Mouse (Mus musculus) midbrain, embryonic 16.5 days (tissue): ENCODE measurements around the gene Trip4. TPM values are rescaled to one million over a fixed set of nuclear protein-coding genes. Genes with fewer than 3 reads are reported as not detected.

Source experiments
- ATAC-seq: fragments of 200-750 bp; cut with Nextera tagmentation; 2 replicates; pipeline ENCODE4 v1.8.0; 2017; ENCODE audit warnings: moderate TSS enrichment
- H3K27ac ChIP-seq: fragments of 300-500 bp; sonication (generic); 2 replicates; pipeline ENCODE4 v1.5.1; 2014; ENCODE audit warnings: mild to moderate bottlenecking, low read length, mixed read lengths
- H3K27me3 ChIP-seq: fragments of 300-500 bp; sonication (generic); 2 replicates; pipeline ENCODE4 v1.6.1; 2014; ENCODE audit warnings: low read depth, low read length, mixed read lengths; ENCODE audit not compliant: control insufficient read depth, insufficient read depth
- H3K36me3 ChIP-seq: fragments of 300-500 bp; sonication (generic); 2 replicates; pipeline ENCODE4 v1.6.1; 2014; ENCODE audit warnings: mild to moderate bottlenecking, low read length, moderate library complexity, mixed read lengths; ENCODE audit not compliant: control insufficient read depth, insufficient read depth
- H3K4me1 ChIP-seq: fragments of 300-500 bp; sonication (generic); 2 replicates; pipeline ENCODE4 v1.6.1; 2014; ENCODE audit warnings: mild to moderate bottlenecking, low read length, mixed read lengths; ENCODE audit not compliant: control insufficient read depth, insufficient read depth
- H3K4me2 ChIP-seq: fragments of 300-500 bp; sonication (generic); 2 replicates; pipeline ENCODE4 v1.6.1; 2014; ENCODE audit warnings: mild to moderate bottlenecking, low read length, mixed read lengths
- H3K4me3 ChIP-seq: fragments of 300-500 bp; sonication (generic); 2 replicates; pipeline ENCODE4 v1.5.1; 2014; ENCODE audit warnings: low read depth, mild to moderate bottlenecking, low read length, moderate library complexity, mixed read lengths
- H3K9ac ChIP-seq: fragments of 300-500 bp; sonication (generic); 2 replicates; pipeline ENCODE4 v1.6.1; 2014; ENCODE audit warnings: low read depth, low read length, mixed read lengths
- H3K9me3 ChIP-seq: fragments of 300-500 bp; sonication (generic); replicated peaks from 2 replicates; pipeline ENCODE4 v1.6.1; 2014; ENCODE audit warnings: mild to moderate bottlenecking, low read length, mixed read lengths; ENCODE audit not compliant: control insufficient read depth, poor library complexity, severe bottlenecking
- WGBS: fragments of 180-500 bp; shearing (Covaris S2); extraction: QIAGEN DNeasy Blood & Tissue Kit; methylation state at CpG from one replicate; pipeline ENCODE4 v1.1.7; 2014; 5-methylcytosine and 5-hydroxymethylcytosine counted together
- polyA plus RNA-seq: library from polyadenylated mRNA; unstranded; fragments of >200 nt; fragmentation: Nextera tagmentation; extraction: Ambion mirVana; gene quantifications from 2 replicates; pipeline ENCODE4 v1.2.1, GENCODE M21; 2015

Gene Trip4
- polyA plus RNA-seq, 1 experiment from 2014 or later = 35.8 TPM

DNA sequence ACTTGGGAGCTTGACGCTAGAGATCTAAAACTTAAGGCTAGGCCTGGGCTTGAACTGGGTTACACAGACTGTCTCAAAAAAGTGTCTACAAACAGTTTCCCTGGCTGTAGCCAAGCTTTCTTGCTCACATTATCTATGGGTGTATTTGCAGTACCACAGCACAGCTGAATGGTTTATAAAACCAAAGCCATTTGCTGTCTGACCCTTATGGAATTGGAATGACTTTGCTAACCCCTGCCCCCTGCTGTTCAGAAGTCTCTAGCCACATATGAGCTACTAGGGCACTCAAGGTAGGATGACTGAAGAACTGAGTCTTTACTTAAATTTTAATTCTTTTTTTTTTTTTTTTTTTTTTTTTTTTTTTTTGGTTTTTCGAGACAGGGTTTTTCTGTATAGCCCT, 79.2 kb downstream of the Trip4 start:
- Histone ChIP-seq H3K36me3 (no peaks in the 10 kb centered on the region), H3K27ac (no peak overlapping the region), H3K4me3 (no peak overlapping the region), H3K9me3 (no peaks in the 10 kb centered on the region), H3K4me1 (peaks cover 21% of the 10 kb centered on the region), H3K4me2 (no peak overlapping the region), H3K27me3 (no peaks in the 10 kb centered on the region), H3K9ac (no peak overlapping the region)
- ATAC-seq = no peak
- WGBS = 97% methylated on average over 1 of the region's 2 CpGs

DNA sequence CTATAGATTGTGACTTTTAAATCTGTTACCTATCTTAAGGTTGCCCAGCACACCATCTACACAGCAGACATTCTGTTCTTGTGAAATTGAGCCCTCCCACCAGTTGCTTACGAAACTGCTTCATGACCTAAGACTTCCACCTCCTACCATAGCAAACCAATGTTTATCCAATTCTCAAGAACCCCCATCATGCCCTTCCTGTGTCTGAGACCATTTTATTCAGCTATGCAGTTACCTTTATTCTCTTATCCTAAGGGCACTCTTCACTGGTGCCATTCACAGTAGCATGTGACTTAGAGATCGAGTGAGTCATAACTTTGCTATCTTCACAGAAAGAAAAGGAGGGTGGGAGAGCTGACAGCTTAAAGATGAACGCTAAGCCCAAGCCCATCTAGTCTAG, 80.1 kb downstream of the Trip4 start:
- 47% methylated on average over 3 of the region's 3 CpGs for whole genome bisulfite sequencing
- no peak overlapping the region for H3K9ac ChIP-seq
- no peak overlapping the region for H3K4me3 ChIP-seq
- H3K9me3 ChIP-seq = no peaks in the 10 kb centered on the region
- H3K27ac ChIP-seq = no peak overlapping the region
- no peak for ATAC-seq
- peaks cover 30% of the 10 kb centered on the region for H3K4me1 ChIP-seq
- no peaks in the 10 kb centered on the region for H3K27me3 ChIP-seq
- H3K36me3 ChIP-seq = no peaks in the 10 kb centered on the region
- H3K4me2 ChIP-seq = peak overlapping the region; percentile 79

DNA sequence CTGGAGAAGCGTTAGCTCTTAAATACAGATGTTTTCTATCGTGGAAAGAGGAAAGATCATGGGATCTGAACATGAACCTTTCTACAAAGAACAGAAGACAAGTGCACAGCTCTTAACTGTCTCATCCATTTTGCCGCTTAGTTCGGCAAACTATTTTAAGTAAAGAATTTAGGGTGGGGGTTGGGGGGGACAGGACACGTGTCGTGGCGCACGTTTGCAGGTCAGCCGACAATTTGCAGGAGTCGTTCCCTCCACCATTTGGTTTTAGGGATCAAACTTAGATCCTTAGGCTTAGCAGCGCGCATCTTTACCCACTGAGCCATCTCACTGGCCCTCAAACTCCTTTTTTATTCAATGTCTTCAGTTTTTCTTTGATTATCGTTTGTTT, 80.6 kb downstream of the Trip4 start:
- WGBS = 2% methylated on average over 13 of the region's 13 CpGs
- no peaks in the 10 kb centered on the region for H3K9me3 ChIP-seq
- no peaks in the 10 kb centered on the region for H3K36me3 ChIP-seq
- H3K9ac ChIP-seq = peak overlapping the region; percentile 98
- peak overlapping the region; percentile 99 for H3K27ac ChIP-seq
- peak overlapping the region; percentile 79 for H3K4me2 ChIP-seq
- peaks cover 33% of the 10 kb centered on the region for H3K4me1 ChIP-seq
- no peaks in the 10 kb centered on the region for H3K27me3 ChIP-seq
- peak overlapping the region; percentile 92 for H3K4me3 ChIP-seq
- peak; percentile 7; the same call in 1 of the 2 replicates for ATAC-seq

DNA sequence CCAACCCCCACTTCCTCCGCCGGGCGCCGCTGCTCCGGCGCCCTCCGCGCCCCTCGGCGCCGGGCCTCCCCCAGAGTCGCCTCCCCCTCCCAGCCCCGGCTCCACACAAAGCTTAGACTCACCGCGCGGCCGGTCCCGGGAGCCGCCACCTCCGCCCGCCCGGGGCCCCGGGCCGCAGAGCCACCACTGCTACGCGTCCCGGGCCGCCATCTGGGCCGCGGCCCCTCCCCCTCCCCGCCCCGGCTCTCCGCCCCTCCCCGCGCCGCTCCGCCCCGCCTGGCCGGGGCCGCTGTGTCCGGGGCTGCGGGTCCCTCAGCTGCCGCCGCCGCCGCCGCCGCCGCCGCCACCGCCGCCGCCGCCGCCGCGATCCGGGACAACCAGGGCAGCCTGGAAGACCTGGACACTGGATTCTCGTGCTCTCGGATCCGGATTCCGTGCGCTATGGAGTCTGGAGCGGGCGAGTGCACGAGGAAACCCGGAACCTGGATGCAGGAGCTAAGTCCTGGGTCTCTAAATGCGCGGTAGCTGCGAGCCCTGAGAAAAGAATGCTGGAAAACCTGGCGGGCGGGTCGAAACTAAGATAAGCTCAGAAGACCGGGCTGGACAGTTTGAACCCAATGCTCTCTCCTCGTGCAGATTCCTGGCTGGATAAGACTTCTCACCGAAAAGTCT, 81.1 kb downstream of the Trip4 start, which contains the start of gene Zfp609:
TSS of gene Zfp609 (minus strand) at position 221 of the 672 bp plus-strand sequence.
- Histone ChIP-seq H3K36me3 (no peaks in the 10 kb centered on the region), H3K27ac (peak within 1 kb of the TSS; percentile 99), H3K4me3 (peak within 1 kb of the TSS; percentile 92), H3K4me2 (peak within 1 kb of the TSS; percentile 79), H3K9me3 (no peaks in the 10 kb centered on the region), H3K9ac (peak within 1 kb of the TSS; percentile 98), H3K27me3 (no peaks in the 10 kb centered on the region), H3K4me1 (peaks cover 35% of the 10 kb centered on the region)
- peak; percentile 87 for ATAC-seq
- under 1% methylated on average over 37 of the region's 76 CpGs for WGBS

DNA sequence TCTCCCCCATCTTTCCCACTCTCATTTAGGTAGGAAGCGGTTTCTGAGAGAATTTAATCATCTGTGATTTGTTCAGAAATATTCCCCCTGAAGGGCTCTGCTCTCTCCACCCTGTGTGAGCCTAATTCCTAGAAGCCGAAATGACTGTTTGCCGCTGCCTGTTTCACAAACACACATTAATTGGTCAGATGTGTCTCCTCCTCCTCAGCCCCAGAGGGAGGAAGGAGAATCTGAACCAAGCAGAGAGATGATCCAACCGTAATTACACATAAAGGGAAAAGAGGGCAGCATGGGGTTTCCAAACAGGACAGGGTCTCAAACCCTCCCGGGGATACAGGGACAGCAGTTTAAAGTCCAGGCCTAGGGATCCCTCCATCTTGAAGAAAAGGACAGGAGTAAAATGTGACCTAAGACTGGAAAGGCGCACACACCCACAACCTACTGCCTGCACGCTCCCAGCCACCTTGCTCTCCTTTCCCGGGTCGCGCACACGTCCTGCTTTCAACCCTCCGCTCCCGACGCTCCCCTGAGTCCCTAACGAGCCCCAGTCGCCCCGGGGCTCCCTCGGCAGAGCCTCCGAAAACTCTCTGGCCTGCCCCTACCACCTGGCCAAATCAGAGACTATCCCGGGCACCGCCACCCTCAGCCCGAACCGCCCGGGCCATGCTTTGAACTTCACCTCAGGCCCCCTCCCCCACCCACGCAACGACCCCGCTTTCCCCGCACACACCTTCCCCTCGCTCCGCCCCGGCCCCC, 81.8 kb downstream of the Trip4 start:
- H3K4me2 ChIP-seq = peak overlapping the region; percentile 74
- ATAC-seq = peak; percentile 59
- no peaks in the 10 kb centered on the region for H3K36me3 ChIP-seq
- H3K27ac ChIP-seq = peak overlapping the region; percentile 99
- under 1% methylated on average over 24 of the region's 31 CpGs for WGBS
- H3K4me1 ChIP-seq = peaks cover 35% of the 10 kb centered on the region
- no peaks in the 10 kb centered on the region for H3K9me3 ChIP-seq
- peak overlapping the region; percentile 92 for H3K4me3 ChIP-seq
- peak overlapping the region; percentile 98 for H3K9ac ChIP-seq
- H3K27me3 ChIP-seq = no peaks in the 10 kb centered on the region

DNA sequence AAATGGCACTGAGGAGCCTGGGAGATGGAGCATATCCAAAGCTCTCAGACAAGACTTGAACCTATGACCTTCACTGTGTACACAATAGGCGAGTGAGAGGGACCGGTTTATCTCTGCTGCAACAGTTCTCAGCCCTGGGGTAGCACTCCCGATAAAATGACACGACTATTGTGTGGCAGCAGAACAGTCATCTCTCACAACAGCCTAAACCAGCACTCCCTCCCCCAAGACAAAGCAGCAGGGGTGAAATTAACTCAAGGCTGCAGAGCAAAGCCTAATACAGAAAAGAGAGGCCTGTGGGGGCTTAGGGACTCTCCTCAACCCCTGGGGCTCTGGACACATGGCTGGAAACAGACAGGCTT, 82.4 kb downstream of the Trip4 start:
- H3K4me1 ChIP-seq = peaks cover 35% of the 10 kb centered on the region
- H3K9me3 ChIP-seq = no peaks in the 10 kb centered on the region
- no peaks in the 10 kb centered on the region for H3K27me3 ChIP-seq
- peak; percentile 34 for ATAC-seq
- H3K36me3 ChIP-seq = no peaks in the 10 kb centered on the region
- peak overlapping the region; percentile 74 for H3K4me2 ChIP-seq
- peak overlapping the region; percentile 99 for H3K27ac ChIP-seq
- WGBS = 0% methylated on average over 4 of the region's 4 CpGs
- peak overlapping the region; percentile 92 for H3K4me3 ChIP-seq
- H3K9ac ChIP-seq = peak overlapping the region; percentile 98

DNA sequence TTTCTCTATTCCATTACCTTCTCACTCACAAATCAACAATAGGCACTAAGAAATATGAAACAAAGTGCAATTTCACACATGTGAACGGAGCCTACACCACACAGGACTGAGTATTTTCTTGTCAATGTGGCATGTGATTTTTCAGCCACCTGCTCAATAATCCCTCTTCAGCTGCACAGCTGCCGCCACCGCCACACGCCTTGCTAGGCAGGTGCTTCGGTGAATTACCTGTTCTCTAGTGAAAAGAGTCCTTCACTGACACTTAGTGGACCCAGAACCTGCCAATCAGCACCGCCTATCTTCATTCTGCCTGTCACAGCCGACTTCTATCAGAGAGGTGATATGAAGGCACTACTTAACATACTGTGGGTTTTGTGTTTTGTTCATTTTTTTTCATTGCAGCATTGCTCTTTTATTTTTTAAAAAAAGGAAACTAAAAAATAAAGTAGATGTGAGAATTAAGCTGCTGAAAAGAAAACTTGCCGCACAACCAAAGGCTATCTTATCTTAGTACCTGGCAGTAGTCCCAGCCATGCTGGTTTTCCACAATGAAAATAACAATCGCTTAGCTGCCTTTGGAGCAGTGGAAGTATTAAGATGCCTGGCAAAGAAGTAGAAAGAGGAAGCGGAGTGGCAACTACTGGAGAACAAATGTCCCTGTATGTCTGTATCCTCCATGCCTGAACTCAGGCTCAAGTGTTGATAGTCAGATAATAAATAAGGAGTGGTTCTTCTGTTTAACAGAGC, 84.7 kb downstream of the Trip4 start:
- no peaks in the 10 kb centered on the region for H3K27me3 ChIP-seq
- H3K9ac ChIP-seq = 0 out of 2 replicates have a peak overlapping the region, but pooled peaks have one; percentile 25
- H3K4me1 ChIP-seq = peaks cover 42% of the 10 kb centered on the region
- H3K9me3 ChIP-seq = no peaks in the 10 kb centered on the region
- no peaks in the 10 kb centered on the region for H3K36me3 ChIP-seq
- 33% methylated on average over 10 of the region's 10 CpGs for WGBS
- peak overlapping the region; percentile 23; the same call in 1 of the 2 replicates for H3K27ac ChIP-seq
- ATAC-seq = no peak
- H3K4me3 ChIP-seq = no peak overlapping the region
- peak overlapping the region; percentile 46 for H3K4me2 ChIP-seq

DNA sequence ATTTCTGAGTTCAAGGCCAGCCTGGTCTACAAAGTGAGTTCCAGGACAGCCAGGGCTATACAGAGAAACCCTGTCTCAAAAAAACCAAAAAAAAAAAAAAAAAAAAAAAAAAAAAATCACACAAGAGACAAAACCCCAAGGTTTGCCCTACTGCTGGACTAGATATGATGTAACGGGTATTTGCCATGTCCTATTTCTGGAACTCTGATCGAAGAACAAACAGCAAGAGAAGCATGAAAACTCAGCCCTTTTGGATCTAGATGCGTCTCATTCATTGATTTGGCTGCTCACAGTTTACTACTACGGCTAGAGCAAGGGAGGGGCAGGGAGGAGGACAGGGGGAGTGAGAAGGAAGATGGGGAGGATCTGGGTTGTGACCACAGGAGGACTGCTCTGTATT, 86.6 kb downstream of the Trip4 start:
- Histone ChIP-seq H3K36me3 (no peaks in the 10 kb centered on the region), H3K27ac (no peak overlapping the region), H3K4me3 (no peak overlapping the region), H3K9me3 (no peaks in the 10 kb centered on the region), H3K27me3 (no peaks in the 10 kb centered on the region), H3K4me2 (no peak overlapping the region), H3K4me1 (peaks cover 43% of the 10 kb centered on the region), H3K9ac (no peak overlapping the region)
- no peak for ATAC-seq
- WGBS = 75% methylated on average over 4 of the region's 4 CpGs
